ENCODE assay signal across 9 mouse cellular contexts in genomic region chr13:63293647-63294046, GRCm38 (mm10).
DNase-seq lines count a peak whose midpoint lies in the region; ATAC-seq and TF ChIP-seq lines count a peak whose summit lies in the region.
"Had no signal": no experiment of that assay in that cellular context is flagged by ENCODE, and none has a peak within 500 bp of the region (broad histone marks: within the 10 kb centered on the region; RNA-seq: fewer than 3 reads in every experiment).

No protein-coding gene starts in this region.

- H3K4me2 ChIP-seq in hindbrain, embryonic 13.5 days: no peak overlapping the region
- H3K4me2 ChIP-seq in hindbrain, embryonic 12.5 days (replicated peaks): no peak overlapping the region
- H3K4me2 ChIP-seq in limb, embryonic 13.5 days (replicated peaks): peak overlapping the region; percentile 11; the same call in 1 of the 2 replicates

- peak; percentile 87 for DNase-seq in R1 (ENCODE audit: low read depth, low spot score)
- no peak for DNase-seq in frontal cortex, postnatal 36 days (ENCODE audit: low spot score in 2 of 2)
- DNase-seq in testis, postnatal 14 days (ENCODE audit: low spot score): no peak
- DNase-seq: right cerebral cortex, postnatal 25 days had no signal

- no peak overlapping the region for H3K9ac ChIP-seq in hindbrain, embryonic 13.5 days
- no peak overlapping the region for H3K9ac ChIP-seq in hindbrain, embryonic 12.5 days
- H3K9ac ChIP-seq in limb, embryonic 13.5 days: no peak overlapping the region

- H3K27ac ChIP-seq in hindbrain, embryonic 13.5 days: peak overlapping the region; percentile 66; the same call in 1 of the 2 replicates
- no peak overlapping the region for H3K27ac ChIP-seq in hindbrain, embryonic 12.5 days
- H3K27ac ChIP-seq in limb, embryonic 13.5 days: peak overlapping the region; percentile 69

- H3K4me1 ChIP-seq in hindbrain, embryonic 13.5 days (replicated peaks): peaks cover 25% of the 10 kb centered on the region
- H3K4me1 ChIP-seq in hindbrain, embryonic 12.5 days: peaks cover 20% of the 10 kb centered on the region
- peaks cover 97% of the 10 kb centered on the region for H3K4me1 ChIP-seq in E14TG2a.4 (replicated peaks; ENCODE audit: low read depth, low read length)
- H3K4me1 ChIP-seq in limb, embryonic 13.5 days: peaks cover 72% of the 10 kb centered on the region

- no peak for ATAC-seq in hindbrain, embryonic 13.5 days (ENCODE audit: low FRiP score)
- ATAC-seq in hindbrain, embryonic 12.5 days (ENCODE audit: low FRiP score): no peak
- ATAC-seq in limb, embryonic 13.5 days (ENCODE audit: low FRiP score, low read depth): no peak
- ATAC-seq in megakaryocyte progenitor cell, adult 5-6 weeks (replicated peaks; ENCODE audit: poor library complexity): no peak

- H3K27me3 ChIP-seq in hindbrain, embryonic 13.5 days: peaks cover 30% of the 10 kb centered on the region
- H3K27me3 ChIP-seq in hindbrain, embryonic 12.5 days: peaks cover 15% of the 10 kb centered on the region
- no peaks in the 10 kb centered on the region for H3K27me3 ChIP-seq in E14TG2a.4 (ENCODE audit: insufficient read depth, low read length)
- no peaks in the 10 kb centered on the region for H3K27me3 ChIP-seq in limb, embryonic 13.5 days

- peaks cover 17% of the 10 kb centered on the region for H3K36me3 ChIP-seq in hindbrain, embryonic 13.5 days
- H3K36me3 ChIP-seq in hindbrain, embryonic 12.5 days: peaks cover 12% of the 10 kb centered on the region
- peaks cover 74% of the 10 kb centered on the region for H3K36me3 ChIP-seq in E14TG2a.4 (ENCODE audit: insufficient read depth, low read length)
- peaks cover 88% of the 10 kb centered on the region for H3K36me3 ChIP-seq in limb, embryonic 13.5 days

- WGBS in hindbrain, embryonic 13.5 days: 44% methylated on average over 3 of the region's 3 CpGs
- WGBS in hindbrain, embryonic 12.5 days: 36% methylated on average over 3 of the region's 3 CpGs
- 45% methylated on average over 3 of the region's 3 CpGs for WGBS in limb, embryonic 13.5 days

- no peak overlapping the region for H3K4me3 ChIP-seq in hindbrain, embryonic 13.5 days
- H3K4me3 ChIP-seq in hindbrain, embryonic 12.5 days: no peak overlapping the region
- H3K4me3 ChIP-seq in E14TG2a.4 (replicated peaks; ENCODE audit: low read length): peak overlapping the region; percentile 51
- H3K4me3 ChIP-seq in limb, embryonic 13.5 days: no peak overlapping the region

- H3K9me3 ChIP-seq in hindbrain, embryonic 13.5 days: no peaks in the 10 kb centered on the region
- H3K9me3 ChIP-seq in hindbrain, embryonic 12.5 days (replicated peaks): no peaks in the 10 kb centered on the region
- H3K9me3 ChIP-seq in E14TG2a.4 (ENCODE audit: low read length): no peaks in the 10 kb centered on the region
- no peaks in the 10 kb centered on the region for H3K9me3 ChIP-seq in limb, embryonic 13.5 days

- no peak for TF ChIP-seq CTCF in E14TG2a.4 (conservative IDR thresholded peaks at IDR 0.05; ENCODE audit: low read length)
